Mouse (Mus musculus) forebrain, embryonic 12.5 days (tissue): ENCODE measurements around the gene Matn4. TPM values are rescaled to one million over a fixed set of nuclear protein-coding genes. Genes with fewer than 3 reads are reported as not detected.

Experiments used
- ATAC-seq: fragments of 200-750 bp; cut with Nextera tagmentation; 2 replicates; pipeline ENCODE4 v1.8.0; 2017; ENCODE audit warnings: moderate TSS enrichment; ENCODE audit not compliant: low FRiP score
- H3K27ac ChIP-seq: fragments of 300-500 bp; sonication (generic); 2 replicates; pipeline ENCODE4 v1.5.1; 2016; ENCODE audit warnings: mild to moderate bottlenecking
- H3K27me3 ChIP-seq: fragments of 300-500 bp; sonication (generic); 2 replicates; pipeline ENCODE4 v1.6.1; 2016; ENCODE audit warnings: mild to moderate bottlenecking
- H3K36me3 ChIP-seq: fragments of 300-500 bp; sonication (generic); replicated peaks from 2 replicates; pipeline ENCODE4 v1.6.1; 2016; ENCODE audit warnings: mild to moderate bottlenecking
- H3K4me1 ChIP-seq: fragments of 300-500 bp; sonication (generic); 2 replicates; pipeline ENCODE4 v1.6.1; 2016
- H3K4me2 ChIP-seq: fragments of 300-500 bp; sonication (generic); 2 replicates; pipeline ENCODE4 v1.6.1; 2016; ENCODE audit warnings: mild to moderate bottlenecking, moderate library complexity
- H3K4me3 ChIP-seq: fragments of 300-500 bp; sonication (generic); replicated peaks from 2 replicates; pipeline ENCODE4 v1.5.1; 2016; ENCODE audit warnings: mild to moderate bottlenecking
- H3K9ac ChIP-seq: fragments of 300-500 bp; sonication (generic); 2 replicates; pipeline ENCODE4 v1.6.1; 2016; ENCODE audit warnings: mild to moderate bottlenecking
- H3K9me3 ChIP-seq: fragments of 300-500 bp; sonication (generic); 2 replicates; pipeline ENCODE4 v1.6.1; 2016
- WGBS: fragments of 180-500 bp; shearing (Covaris S2); methylation state at CpG from one replicate; pipeline ENCODE4 v1.1.7; 2016; 5-methylcytosine and 5-hydroxymethylcytosine counted together
- polyA plus RNA-seq: library from polyadenylated mRNA; unstranded; fragments of >200 nt; fragmentation: Nextera tagmentation; extraction: Ambion mirVana; gene quantifications from 2 replicates; pipeline ENCODE4 v1.2.1, GENCODE M21; 2016

Gene Matn4
- polyA plus RNA-seq, 1 experiment from 2014 or later = 4.0 TPM

DNA sequence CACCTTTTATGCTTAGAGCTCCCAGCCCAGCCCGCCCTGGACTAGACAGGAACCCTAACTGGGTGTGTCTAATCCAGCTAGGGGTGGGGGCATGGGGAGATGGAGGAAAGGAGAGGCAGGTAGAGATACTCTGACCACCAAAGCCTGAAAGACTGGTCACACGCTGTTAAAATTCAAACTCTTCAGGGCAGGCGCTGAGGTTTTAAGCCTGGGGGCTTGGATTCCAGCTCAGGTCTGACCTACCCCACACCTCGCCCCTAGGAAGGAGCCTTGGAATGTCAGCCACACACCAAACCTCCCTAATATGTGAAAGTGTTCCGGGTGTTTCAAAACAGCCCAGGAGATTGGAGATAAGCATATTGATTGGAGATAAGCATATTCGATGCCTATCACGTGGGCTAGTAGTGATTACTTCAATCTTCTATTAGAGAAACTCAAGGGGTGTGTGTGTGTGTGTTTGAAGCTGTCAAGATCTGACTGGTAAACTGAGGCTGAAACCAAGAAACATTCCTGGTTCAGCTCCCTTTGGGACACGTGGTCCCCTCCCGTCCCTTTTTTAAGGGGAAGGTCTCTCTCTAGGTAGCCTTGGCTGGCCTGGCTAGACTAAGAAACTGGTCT lies 28.4 kb upstream of the Matn4 start:
- no peaks in the 10 kb centered on the region for H3K36me3 ChIP-seq
- no peaks in the 10 kb centered on the region for H3K9me3 ChIP-seq
- no peak overlapping the region for H3K4me2 ChIP-seq
- H3K4me1 ChIP-seq = peaks cover 13% of the 10 kb centered on the region
- H3K27me3 ChIP-seq = peaks cover 7% of the 10 kb centered on the region; the same call in 1 of the 2 replicates
- H3K27ac ChIP-seq = no peak overlapping the region
- 84% methylated on average over 9 of the region's 9 CpGs for WGBS
- H3K4me3 ChIP-seq = no peak overlapping the region
- no peak for ATAC-seq
- no peak overlapping the region for H3K9ac ChIP-seq

DNA sequence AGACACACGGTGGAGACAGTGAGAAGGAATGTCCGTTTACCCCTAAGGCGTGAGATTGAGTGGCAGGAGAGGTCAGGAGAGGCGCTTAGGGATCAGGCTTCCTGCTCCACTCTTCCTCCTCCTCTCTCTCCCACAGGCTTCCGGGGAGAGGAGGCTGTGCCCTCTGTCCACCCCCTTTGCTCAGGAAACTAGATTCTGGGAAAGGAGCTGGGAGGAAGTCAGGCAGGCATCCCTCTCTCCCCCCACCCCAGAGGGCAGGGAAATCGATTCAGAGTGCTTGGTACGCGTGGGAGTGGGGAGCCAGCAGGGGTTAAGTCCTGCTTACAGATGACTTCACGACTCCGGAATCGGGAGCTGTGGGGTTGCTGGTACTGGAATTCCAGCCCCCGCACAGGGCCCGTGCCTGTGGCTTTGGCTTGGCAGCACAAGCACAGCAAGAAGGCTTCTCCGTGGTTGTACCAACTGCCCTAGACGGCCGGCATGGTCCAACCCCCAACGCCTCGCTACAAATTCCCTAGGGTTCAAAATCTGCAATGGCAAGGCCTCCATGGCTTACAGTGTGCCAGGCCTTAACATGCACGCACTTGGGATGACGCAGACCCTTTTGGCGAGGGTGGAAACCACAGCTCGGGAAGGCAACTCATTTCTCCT lies 27.7 kb upstream of the Matn4 start:
- Histone ChIP-seq H3K9me3 (no peaks in the 10 kb centered on the region), H3K36me3 (no peaks in the 10 kb centered on the region), H3K27me3 (peaks cover 7% of the 10 kb centered on the region; the same call in 1 of the 2 replicates), H3K4me2 (no peak overlapping the region), H3K9ac (no peak overlapping the region), H3K4me1 (peaks cover 13% of the 10 kb centered on the region), H3K27ac (no peak overlapping the region), H3K4me3 (no peak overlapping the region)
- no peak for ATAC-seq
- 48% methylated on average over 22 of the region's 22 CpGs for whole genome bisulfite sequencing

DNA sequence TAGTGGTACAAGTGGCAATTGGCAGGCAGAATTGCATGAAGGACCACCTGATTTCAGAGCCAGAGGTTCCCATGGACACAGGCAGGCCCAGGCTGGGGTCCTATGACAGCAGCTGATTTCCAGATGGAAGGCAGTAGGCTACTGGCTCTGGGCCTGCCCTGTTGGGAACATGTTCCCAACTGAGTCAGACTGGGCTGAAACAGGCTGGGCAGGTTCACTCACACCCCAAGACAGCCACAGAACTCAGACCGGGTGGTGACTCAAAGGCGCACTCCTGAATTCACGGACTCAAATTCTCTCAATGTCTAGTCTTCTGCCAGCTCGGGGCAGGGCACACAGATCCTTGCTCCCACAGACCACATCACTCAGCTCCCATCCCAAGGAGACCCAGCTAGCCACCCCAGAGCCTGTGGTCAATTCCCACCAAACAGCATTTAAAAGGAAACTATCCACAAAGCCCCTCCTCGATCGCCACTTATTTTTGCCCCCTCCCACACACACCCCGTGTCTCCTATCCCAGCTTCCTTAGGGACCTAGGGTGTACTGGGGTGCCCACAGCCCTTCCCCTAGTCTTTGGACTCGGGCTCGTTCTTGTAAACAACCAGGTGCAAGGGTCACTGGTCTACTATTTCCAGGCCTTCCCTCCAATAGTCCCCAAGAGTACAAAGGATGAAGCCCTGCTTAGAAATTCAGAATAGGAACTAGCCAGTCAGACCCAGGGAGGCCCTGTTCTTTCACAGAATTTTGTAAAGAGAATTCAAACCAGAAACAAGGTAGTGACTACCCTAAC lies 26.9 kb upstream of the Matn4 start:
- Histone ChIP-seq H3K4me1 (peaks cover 13% of the 10 kb centered on the region), H3K27me3 (peaks cover 7% of the 10 kb centered on the region; the same call in 1 of the 2 replicates), H3K9me3 (no peaks in the 10 kb centered on the region), H3K36me3 (no peaks in the 10 kb centered on the region), H3K4me2 (no peak overlapping the region), H3K4me3 (no peak overlapping the region), H3K27ac (no peak overlapping the region), H3K9ac (no peak overlapping the region)
- 75% methylated on average over 9 of the region's 9 CpGs for WGBS
- no peak for ATAC-seq

DNA sequence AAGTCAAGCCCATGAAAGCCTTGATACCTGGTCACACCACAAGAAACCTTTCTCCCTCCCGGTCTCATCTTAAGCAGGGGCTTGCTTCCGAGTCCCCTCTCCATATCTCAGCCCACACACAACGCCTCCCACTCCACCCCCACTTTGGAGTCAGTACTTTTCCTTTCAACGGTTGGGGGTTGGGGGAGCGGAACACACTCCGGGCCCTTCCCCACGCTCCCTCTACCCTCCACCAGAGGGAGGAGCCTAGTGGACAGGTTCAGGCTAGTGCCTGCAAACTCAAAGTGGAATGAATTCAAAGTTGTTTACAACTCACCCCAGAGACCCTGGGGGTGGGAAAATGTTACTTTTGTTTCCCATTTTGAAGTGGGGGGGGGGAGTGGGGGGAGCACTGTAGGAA lies 25.7 kb upstream of the Matn4 start:
- H3K4me2 ChIP-seq = no peak overlapping the region
- H3K9ac ChIP-seq = no peak overlapping the region
- no peak overlapping the region for H3K27ac ChIP-seq
- ATAC-seq = no peak
- peaks cover 13% of the 10 kb centered on the region for H3K4me1 ChIP-seq
- no peak overlapping the region for H3K4me3 ChIP-seq
- WGBS = 19% methylated on average over 7 of the region's 7 CpGs
- H3K27me3 ChIP-seq = peaks cover 7% of the 10 kb centered on the region; the same call in 1 of the 2 replicates
- H3K36me3 ChIP-seq = no peaks in the 10 kb centered on the region
- H3K9me3 ChIP-seq = no peaks in the 10 kb centered on the region

DNA sequence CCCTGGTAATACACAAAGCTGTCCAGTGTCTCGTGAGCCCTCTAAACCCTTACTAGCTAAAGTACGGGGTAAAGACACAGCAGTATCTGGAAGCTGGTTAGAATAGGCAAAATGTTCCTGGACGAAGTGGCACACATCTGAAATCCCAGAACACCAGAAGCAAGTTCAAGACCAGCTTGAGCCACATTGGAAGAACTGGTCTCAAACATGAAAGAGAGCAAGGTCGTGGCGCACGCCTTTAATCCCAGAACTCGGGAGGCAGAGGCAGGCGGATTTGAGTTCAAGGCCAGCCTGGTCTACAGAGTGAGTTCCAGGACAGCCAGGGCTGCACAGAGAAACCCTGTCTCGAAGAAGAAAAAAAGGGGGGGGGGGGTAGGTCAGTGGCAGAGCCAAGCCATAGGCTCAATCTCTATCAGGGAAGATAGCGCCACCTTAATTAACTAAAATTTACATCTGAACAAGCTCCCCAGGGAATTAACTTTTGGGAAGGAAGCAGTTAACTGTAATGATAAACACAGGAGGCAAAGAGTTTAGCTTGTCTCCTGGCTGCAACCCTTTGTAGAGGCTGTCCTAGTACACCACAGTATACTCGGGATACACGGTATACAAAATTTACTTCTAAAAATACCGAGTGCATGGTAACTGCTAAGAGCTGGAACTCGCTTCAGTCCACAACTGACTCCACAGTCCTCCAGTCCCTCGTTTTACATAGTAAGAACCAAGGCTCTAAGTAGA lies 25.1 kb upstream of the Matn4 start:
- Histone ChIP-seq H3K4me3 (no peak overlapping the region), H3K27ac (no peak overlapping the region), H3K4me1 (peaks cover 13% of the 10 kb centered on the region), H3K27me3 (peaks cover 7% of the 10 kb centered on the region; the same call in 1 of the 2 replicates), H3K9me3 (no peaks in the 10 kb centered on the region), H3K9ac (no peak overlapping the region), H3K4me2 (no peak overlapping the region), H3K36me3 (no peaks in the 10 kb centered on the region)
- ATAC-seq = no peak
- WGBS = 44% methylated on average over 15 of the region's 15 CpGs

DNA sequence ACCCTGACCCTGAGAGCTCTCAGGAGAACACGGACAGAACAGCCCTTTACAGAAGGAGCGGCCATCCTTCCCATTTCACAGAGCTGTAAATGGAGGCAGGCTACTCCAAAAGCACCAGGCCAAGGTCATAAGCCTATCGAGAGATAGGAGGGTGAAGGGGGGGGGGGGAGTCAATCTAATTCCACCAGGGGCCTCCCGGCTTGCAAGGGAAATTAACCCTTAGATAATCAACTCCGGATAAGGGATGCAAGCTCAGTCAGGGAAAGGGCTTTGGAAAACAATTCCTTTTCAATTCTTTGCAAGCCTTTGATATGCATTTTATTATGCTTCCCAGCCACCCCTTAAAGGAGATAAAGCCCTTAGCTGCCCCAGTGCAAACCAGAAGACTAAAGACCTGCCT lies 23.5 kb upstream of the Matn4 start:
- H3K36me3 ChIP-seq = no peaks in the 10 kb centered on the region
- no peak for ATAC-seq
- no peak overlapping the region for H3K27ac ChIP-seq
- no peak overlapping the region for H3K4me2 ChIP-seq
- 46% methylated on average over 5 of the region's 5 CpGs for WGBS
- no peak overlapping the region for H3K9ac ChIP-seq
- H3K4me1 ChIP-seq = peaks cover 13% of the 10 kb centered on the region
- H3K9me3 ChIP-seq = no peaks in the 10 kb centered on the region
- H3K27me3 ChIP-seq = peaks cover 7% of the 10 kb centered on the region; the same call in 1 of the 2 replicates
- no peak overlapping the region for H3K4me3 ChIP-seq

DNA sequence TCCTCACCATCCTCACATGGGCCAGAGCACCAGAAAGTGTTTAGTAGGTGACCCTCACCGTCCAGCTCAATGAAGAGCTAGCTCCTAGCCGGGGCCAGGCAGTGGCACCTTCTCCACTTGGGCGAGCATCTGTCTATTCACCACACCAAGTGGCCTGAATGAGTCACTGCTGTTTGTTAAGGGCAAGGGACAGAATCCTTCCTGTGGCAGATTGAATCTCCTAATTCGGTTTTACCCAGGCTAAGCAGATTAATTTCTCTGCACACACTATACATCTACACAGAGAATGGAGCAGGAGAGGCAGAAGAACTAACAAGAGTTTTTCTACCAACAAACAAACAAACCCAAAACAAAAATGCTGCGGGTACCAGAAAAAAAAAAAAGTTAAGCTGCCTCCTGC lies 22.0 kb upstream of the Matn4 start:
- no peak overlapping the region for H3K4me2 ChIP-seq
- no peak overlapping the region for H3K4me3 ChIP-seq
- no peaks in the 10 kb centered on the region for H3K9me3 ChIP-seq
- peaks cover 3% of the 10 kb centered on the region; the same call in 1 of the 2 replicates for H3K4me1 ChIP-seq
- H3K36me3 ChIP-seq = no peaks in the 10 kb centered on the region
- H3K27ac ChIP-seq = no peak overlapping the region
- WGBS = 80% methylated on average over 5 of the region's 5 CpGs
- peaks cover 7% of the 10 kb centered on the region; the same call in 1 of the 2 replicates for H3K27me3 ChIP-seq
- no peak for ATAC-seq
- no peak overlapping the region for H3K9ac ChIP-seq

DNA sequence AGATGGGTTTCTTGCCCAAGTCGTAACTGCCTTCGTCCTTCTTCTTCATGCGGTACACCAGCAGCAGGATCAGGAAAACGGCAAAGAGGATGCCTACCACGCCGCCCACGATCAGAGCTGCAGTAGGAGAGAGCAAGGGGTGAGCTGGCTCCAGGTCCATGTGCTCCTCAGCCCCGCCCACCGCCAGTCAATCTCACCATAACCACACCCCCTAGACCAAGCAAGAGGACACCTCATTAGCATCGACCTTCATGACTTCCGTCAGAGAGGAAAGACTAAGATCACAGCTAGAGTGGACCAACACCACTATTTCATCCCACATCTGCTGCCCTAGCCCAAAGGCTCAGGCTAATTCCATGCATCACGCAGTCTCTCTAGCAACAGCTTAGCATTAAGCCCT lies 21.2 kb upstream of the Matn4 start:
- Histone ChIP-seq H3K4me3 (no peak overlapping the region), H3K27ac (no peak overlapping the region), H3K4me2 (no peak overlapping the region), H3K9me3 (no peaks in the 10 kb centered on the region), H3K36me3 (no peaks in the 10 kb centered on the region), H3K9ac (no peak overlapping the region), H3K4me1 (peaks cover 2% of the 10 kb centered on the region; the same call in 1 of the 2 replicates), H3K27me3 (peaks cover 7% of the 10 kb centered on the region; the same call in 1 of the 2 replicates)
- no peak for ATAC-seq
- 36% methylated on average over 12 of the region's 12 CpGs for WGBS

DNA sequence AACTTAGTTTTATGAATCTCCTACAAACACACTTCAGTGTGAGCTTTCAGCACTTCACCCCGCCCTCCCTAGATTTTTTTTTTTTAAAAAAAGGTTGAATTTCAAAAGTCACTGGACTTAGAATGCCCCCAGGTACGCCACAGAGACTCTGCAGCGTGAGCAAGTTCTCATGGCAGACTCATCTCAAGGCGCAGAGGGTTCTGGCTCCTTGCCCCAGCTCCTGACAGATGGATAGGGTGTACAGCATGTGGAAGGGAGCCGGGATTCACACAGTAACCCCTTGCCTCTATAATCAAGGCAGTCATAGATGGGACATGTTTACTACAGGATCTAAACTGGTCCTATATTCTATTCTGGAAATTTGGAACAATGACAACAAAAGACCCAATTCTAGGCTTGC lies 20.4 kb upstream of the Matn4 start:
- H3K9me3 ChIP-seq = no peaks in the 10 kb centered on the region
- no peak overlapping the region for H3K27ac ChIP-seq
- H3K9ac ChIP-seq = no peak overlapping the region
- no peak overlapping the region for H3K4me3 ChIP-seq
- H3K4me2 ChIP-seq = no peak overlapping the region
- no peak for ATAC-seq
- H3K27me3 ChIP-seq = peaks cover 7% of the 10 kb centered on the region; the same call in 1 of the 2 replicates
- H3K4me1 ChIP-seq = no peaks in the 10 kb centered on the region
- WGBS = 90% methylated on average over 5 of the region's 5 CpGs
- H3K36me3 ChIP-seq = no peaks in the 10 kb centered on the region

DNA sequence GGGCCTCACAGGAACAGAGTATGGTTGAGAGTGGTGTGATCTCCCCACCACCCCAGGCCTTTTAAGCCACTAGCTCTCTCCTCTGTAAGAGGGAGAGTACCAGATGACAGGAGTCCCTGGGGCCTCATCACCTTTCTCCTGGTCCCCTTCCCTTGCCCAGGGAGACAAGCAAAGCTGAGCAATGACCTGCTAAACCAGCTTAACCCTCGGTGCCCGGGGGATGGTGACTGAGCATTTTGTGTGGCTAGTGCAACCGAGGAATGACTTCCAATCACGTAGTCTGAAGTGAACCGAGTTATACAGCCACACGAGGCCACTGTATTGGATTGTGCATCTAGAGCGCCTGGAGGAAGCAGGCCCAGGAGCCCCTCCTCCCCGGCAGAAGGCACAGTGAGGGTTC lies 19.4 kb upstream of the Matn4 start:
- Histone ChIP-seq H3K9ac (no peak overlapping the region), H3K27ac (no peak overlapping the region), H3K4me1 (no peaks in the 10 kb centered on the region), H3K9me3 (no peaks in the 10 kb centered on the region), H3K4me2 (no peak overlapping the region), H3K36me3 (no peaks in the 10 kb centered on the region), H3K4me3 (no peak overlapping the region), H3K27me3 (0 out of 2 replicates have a peak, but pooled peaks cover under 1% of the 10 kb centered on the region)
- 90% methylated on average over 8 of the region's 8 CpGs for WGBS
- ATAC-seq = no peak

DNA sequence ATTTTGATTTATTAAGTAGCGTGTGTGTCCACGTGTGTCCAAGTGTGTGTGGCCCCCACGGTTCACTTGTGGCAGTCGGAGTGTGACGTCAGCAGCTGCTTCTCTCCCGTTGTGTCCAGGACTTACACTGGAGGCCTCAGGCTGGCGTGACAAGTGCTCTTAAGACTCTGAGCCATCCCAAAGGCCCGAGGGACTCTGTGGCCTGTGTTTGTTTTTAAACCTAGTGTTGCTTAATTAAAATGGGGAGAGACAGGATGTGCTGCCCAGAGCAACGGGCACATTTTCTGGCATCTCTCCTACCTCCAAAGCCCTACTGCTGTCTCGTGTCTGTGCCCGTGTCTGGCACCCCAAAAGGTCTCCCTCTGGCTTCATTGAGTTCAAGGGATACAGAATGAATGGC lies 18.5 kb upstream of the Matn4 start:
- no peak for ATAC-seq
- Histone ChIP-seq H3K9me3 (no peaks in the 10 kb centered on the region), H3K9ac (no peak overlapping the region), H3K27me3 (no peaks in the 10 kb centered on the region; the same call in 1 of the 2 replicates), H3K4me2 (no peak overlapping the region), H3K4me1 (no peaks in the 10 kb centered on the region), H3K27ac (no peak overlapping the region), H3K36me3 (no peaks in the 10 kb centered on the region), H3K4me3 (no peak overlapping the region)
- 88% methylated on average over 11 of the region's 11 CpGs for WGBS
